Mouse (Mus musculus) heart, embryonic 16.5 days (tissue): ENCODE results near the gene Mif4gd. TPM values are rescaled to one million over a fixed set of nuclear protein-coding genes. Genes with fewer than 3 reads are reported as not detected.

ENCODE experiments used
- ATAC-seq: fragments of 200-750 bp; cut with Nextera tagmentation; replicated peaks from 2 replicates; pipeline ENCODE4 v1.8.0; 2017; ENCODE audit warnings: moderate number of reproducible peaks; ENCODE audit not compliant: insufficient read depth, low FRiP score; ENCODE audit errors: extremely low read depth
- H3K27ac ChIP-seq: fragments of 300-500 bp; sonication (generic); 2 replicates; pipeline ENCODE4 v1.5.1; 2014; ENCODE audit warnings: mild to moderate bottlenecking, low read length, control low read depth, moderate library complexity
- H3K27me3 ChIP-seq: fragments of 300-500 bp; sonication (generic); 2 replicates; pipeline ENCODE4 v1.6.1; 2014; ENCODE audit warnings: low read length, mixed read lengths; ENCODE audit not compliant: control insufficient read depth, insufficient read depth
- H3K36me3 ChIP-seq: fragments of 300-500 bp; sonication (generic); 2 replicates; pipeline ENCODE4 v1.6.1; 2014; ENCODE audit not compliant: control insufficient read depth, insufficient read depth
- H3K4me1 ChIP-seq: fragments of 300-500 bp; sonication (generic); 2 replicates; pipeline ENCODE4 v1.6.1; 2014; ENCODE audit warnings: low read length, mixed read lengths; ENCODE audit not compliant: control insufficient read depth, insufficient read depth
- H3K4me2 ChIP-seq: fragments of 300-500 bp; sonication (generic); 2 replicates; pipeline ENCODE4 v1.6.1; 2014; ENCODE audit warnings: low read depth, mild to moderate bottlenecking, control low read depth, low read length
- H3K4me3 ChIP-seq: fragments of 300-500 bp; sonication (generic); 2 replicates; pipeline ENCODE4 v1.5.1; 2014; ENCODE audit warnings: mild to moderate bottlenecking, control low read depth, low read length
- H3K9ac ChIP-seq: fragments of 300-500 bp; sonication (generic); 2 replicates; pipeline ENCODE4 v1.6.1; 2014; ENCODE audit warnings: low read length, control low read depth
- H3K9me3 ChIP-seq: fragments of 300-500 bp; sonication (generic); replicated peaks from 2 replicates; pipeline ENCODE4 v1.6.1; 2016; ENCODE audit warnings: low read length; ENCODE audit not compliant: control insufficient read depth
- WGBS: fragments of 180-500 bp; shearing (Covaris S2); extraction: QIAGEN DNeasy Blood & Tissue Kit; methylation state at CpG from one replicate; pipeline ENCODE4 v1.1.7; 2014; 5-methylcytosine and 5-hydroxymethylcytosine counted together
- polyA plus RNA-seq: library from polyadenylated mRNA; unstranded; fragments of >200 nt; fragmentation: Nextera tagmentation; extraction: Ambion mirVana; gene quantifications from 2 replicates; pipeline ENCODE4 v1.2.1, GENCODE M21; 2015

The Mif4gd gene
- polyA plus RNA-seq, 1 experiment from 2014 or later: 42.0 TPM

DNA sequence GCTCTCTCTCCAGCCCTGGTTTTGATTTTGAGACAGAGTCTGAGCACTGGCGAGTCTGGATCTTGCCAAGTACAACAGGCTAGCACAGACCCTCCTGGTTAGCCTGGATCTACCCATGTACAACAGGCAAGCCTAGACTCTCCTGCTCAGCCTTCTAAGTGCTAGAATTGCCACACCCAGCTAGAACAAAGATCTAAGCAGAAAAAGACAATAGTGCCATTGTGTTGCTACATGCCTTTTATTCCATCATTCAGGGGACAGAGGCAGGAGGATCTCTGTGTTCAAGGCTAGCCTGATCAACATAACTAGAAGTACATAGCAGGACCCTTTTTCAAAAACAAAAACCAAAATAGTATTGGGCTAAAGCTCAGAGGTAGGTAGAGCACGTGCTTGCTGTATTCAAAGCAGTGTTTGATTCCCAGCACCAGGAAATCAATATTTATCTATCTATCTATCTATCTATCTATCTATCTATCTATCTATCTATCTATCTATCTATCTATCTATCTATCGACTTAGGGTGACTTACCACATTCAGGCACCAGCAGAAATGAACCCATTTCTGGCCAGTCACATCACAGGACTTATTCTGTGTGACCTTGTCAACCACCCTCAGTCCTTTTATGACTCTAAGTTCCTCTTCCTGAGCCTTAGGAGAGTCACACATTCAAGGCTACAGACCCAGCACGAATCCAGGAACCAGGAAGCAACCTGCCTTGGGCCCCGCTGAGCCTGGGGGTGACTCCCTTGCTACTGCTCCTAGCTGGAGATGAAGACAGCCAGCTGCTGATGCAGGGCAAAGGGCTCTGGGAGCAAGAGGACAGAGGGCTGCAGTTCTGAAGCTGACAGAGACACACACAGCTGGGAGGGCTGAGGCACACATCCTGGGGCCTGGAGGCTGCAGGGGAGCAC, 26.0 kb upstream of the Mif4gd start:
- ATAC-seq: no peak
- H3K9me3 ChIP-seq: no peaks in the 10 kb centered on the region
- H3K4me3 ChIP-seq: no peak overlapping the region
- H3K9ac ChIP-seq: no peak overlapping the region
- WGBS: 60% methylated on average over 5 of the region's 5 CpGs
- H3K36me3 ChIP-seq: peaks cover 4% of the 10 kb centered on the region; the same call in 1 of the 2 replicates
- no peaks in the 10 kb centered on the region for H3K27me3 ChIP-seq
- H3K27ac ChIP-seq: no peak overlapping the region
- peaks cover 3% of the 10 kb centered on the region; the same call in 1 of the 2 replicates for H3K4me1 ChIP-seq
- no peak overlapping the region for H3K4me2 ChIP-seq

DNA sequence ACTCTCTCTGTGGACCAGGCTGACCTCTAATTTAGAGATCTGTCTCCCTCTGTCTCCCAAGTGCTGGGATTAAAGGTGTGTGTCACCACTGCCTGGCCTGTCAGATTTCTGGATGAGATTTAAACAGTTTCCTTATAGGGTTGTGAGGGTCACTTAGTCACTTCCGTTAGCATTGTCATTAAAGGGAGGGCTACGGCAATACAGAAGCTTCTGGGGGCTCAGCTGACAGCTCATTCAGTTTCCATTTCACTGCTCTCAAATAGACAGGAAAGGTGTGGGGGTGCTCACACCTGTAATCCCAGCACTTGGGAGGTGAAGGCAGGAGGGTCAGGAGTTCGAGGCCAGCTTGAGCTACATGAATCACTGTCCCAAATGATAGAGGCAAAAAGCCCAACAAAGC, 24.2 kb upstream of the Mif4gd start:
- Histone ChIP-seq H3K9ac (no peak overlapping the region), H3K4me3 (no peak overlapping the region), H3K4me1 (peaks cover 3% of the 10 kb centered on the region; the same call in 1 of the 2 replicates), H3K27me3 (no peaks in the 10 kb centered on the region), H3K36me3 (no peaks in the 10 kb centered on the region), H3K4me2 (no peak overlapping the region), H3K9me3 (no peaks in the 10 kb centered on the region), H3K27ac (no peak overlapping the region)
- ATAC-seq: no peak
- 67% methylated on average over 3 of the region's 3 CpGs for WGBS

DNA sequence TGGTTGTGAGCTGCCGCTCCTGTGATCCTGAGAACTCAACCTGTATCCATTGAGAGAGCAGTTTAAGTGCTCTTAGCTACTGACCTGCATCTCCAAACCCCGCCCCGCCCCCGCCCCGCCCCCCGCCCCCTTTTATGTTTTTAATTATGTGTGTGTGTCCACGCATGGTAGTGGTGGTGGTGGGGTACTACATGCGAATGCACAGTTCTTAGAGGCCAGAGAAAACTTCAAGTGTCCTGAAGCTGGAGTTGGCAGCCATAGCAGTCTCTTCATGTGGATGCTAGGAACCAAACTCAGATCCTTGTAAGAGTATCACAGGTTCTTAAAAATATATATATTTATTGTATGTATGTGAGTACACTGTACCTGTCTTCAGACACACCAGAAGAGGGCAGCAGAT, 22.7 kb upstream of the Mif4gd start:
- no peak for ATAC-seq

DNA sequence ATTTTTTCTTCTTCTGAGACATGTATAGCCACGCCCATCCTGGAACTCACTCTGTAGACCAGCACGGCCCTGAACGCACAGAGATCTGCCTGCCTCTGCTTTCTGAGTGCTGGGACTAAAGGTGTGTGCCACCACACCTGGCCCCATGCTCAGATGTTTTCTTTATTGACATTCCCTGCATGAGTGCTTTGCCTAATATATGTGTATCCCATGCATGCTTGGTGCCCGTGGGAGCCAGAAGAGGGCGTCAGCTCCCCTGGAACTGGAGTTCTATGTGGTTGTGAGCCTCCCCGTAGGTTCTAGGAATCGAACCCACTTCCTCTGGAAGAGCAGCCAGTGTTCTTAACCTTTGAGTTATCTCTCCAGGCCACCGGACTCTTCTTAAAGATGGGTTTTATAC, 22.3 kb upstream of the Mif4gd start:
- Histone ChIP-seq H3K4me2 (no peak overlapping the region), H3K9me3 (no peaks in the 10 kb centered on the region), H3K9ac (no peak overlapping the region), H3K27ac (no peak overlapping the region), H3K27me3 (no peaks in the 10 kb centered on the region), H3K36me3 (no peaks in the 10 kb centered on the region), H3K4me1 (peaks cover 3% of the 10 kb centered on the region; the same call in 1 of the 2 replicates), H3K4me3 (no peak overlapping the region)
- 80% methylated on average over 8 of the region's 8 CpGs for WGBS
- ATAC-seq: no peak

More for the DNA sequence above, 22.7 kb upstream of the Mif4gd start:
- no peaks in the 10 kb centered on the region for H3K27me3 ChIP-seq
- no peak overlapping the region for H3K27ac ChIP-seq
- no peak overlapping the region for H3K9ac ChIP-seq
- no peak overlapping the region for H3K4me2 ChIP-seq
- H3K4me1 ChIP-seq: peaks cover 3% of the 10 kb centered on the region; the same call in 1 of the 2 replicates
- no peak overlapping the region for H3K4me3 ChIP-seq
- no peaks in the 10 kb centered on the region for H3K36me3 ChIP-seq
- WGBS: 69% methylated on average over 8 of the region's 8 CpGs
- no peaks in the 10 kb centered on the region for H3K9me3 ChIP-seq

DNA sequence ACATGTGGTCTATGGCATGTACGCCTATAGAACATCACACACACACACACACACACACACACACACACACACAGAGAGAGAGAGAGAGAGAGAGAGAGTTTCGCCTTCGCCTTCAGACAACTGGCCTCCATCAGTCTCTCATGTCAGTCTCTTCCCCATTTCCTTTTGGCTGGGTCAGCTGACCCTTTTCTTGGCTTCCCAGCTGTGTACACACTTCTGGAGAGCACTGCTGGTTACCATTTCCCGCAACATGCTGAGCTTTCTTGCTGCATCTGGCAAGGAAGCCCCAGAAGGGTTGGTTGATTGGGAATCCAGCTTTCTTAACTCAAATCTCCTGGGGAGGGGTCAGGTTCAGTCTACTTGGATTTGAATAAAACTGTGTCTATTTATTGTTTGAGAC, 21.3 kb upstream of the Mif4gd start:
- H3K36me3 ChIP-seq: no peaks in the 10 kb centered on the region
- H3K4me1 ChIP-seq: peaks cover under 1% of the 10 kb centered on the region; the same call in 1 of the 2 replicates
- H3K27me3 ChIP-seq: no peaks in the 10 kb centered on the region
- 73% methylated on average over 4 of the region's 4 CpGs for WGBS
- H3K4me3 ChIP-seq: no peak overlapping the region
- H3K9ac ChIP-seq: no peak overlapping the region
- no peak for ATAC-seq
- no peak overlapping the region for H3K27ac ChIP-seq
- H3K4me2 ChIP-seq: no peak overlapping the region
- no peaks in the 10 kb centered on the region for H3K9me3 ChIP-seq

DNA sequence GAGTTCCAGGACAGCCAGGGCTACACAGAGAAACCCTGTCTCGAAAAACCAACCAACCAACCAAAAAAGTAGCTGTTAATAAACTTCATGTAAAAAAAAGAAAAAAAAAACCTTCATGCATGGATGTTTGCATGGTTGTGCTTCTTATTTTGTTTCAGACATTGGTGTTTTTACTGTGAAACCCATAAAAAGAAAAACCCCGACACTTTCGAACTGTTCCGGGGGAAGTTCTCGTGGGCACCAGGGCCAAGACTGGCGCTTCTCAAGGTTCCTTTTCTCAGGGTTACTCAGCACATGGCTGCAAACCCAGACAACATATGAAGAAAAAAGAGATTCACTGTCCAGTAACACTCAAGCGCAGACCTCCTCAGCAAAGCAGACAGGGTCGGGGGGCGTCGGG, 20.1 kb upstream of the Mif4gd start:
- Histone ChIP-seq H3K4me3 (no peak overlapping the region), H3K4me1 (no peaks in the 10 kb centered on the region), H3K9ac (no peak overlapping the region), H3K27ac (no peak overlapping the region), H3K9me3 (no peaks in the 10 kb centered on the region), H3K36me3 (no peaks in the 10 kb centered on the region), H3K27me3 (no peaks in the 10 kb centered on the region), H3K4me2 (no peak overlapping the region)
- 83% methylated on average over 10 of the region's 10 CpGs for WGBS
- no peak for ATAC-seq

DNA sequence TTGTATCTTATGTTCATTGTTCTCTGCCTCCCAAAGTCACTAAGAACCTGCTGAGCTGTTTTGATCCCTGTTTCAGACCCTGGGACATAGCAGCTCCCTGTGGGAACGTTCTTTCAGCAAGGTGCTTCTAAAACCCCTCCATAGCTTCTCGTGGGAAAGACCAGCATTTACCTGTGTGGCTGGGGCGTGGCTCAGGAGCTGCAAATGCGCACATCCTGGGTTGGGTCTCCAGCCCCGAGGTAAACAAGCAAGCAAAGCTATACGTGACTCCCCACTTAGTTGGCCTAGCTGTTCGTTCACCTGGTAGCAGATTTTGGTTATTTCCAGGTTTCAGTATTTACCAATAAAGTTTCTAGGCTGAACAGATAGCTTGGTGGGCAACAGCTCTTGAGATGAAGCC, 19.5 kb upstream of the Mif4gd start:
- H3K27me3 ChIP-seq: no peaks in the 10 kb centered on the region
- H3K27ac ChIP-seq: no peak overlapping the region
- H3K4me1 ChIP-seq: peaks cover under 1% of the 10 kb centered on the region
- no peak overlapping the region for H3K4me3 ChIP-seq
- H3K36me3 ChIP-seq: no peaks in the 10 kb centered on the region
- no peaks in the 10 kb centered on the region for H3K9me3 ChIP-seq
- H3K4me2 ChIP-seq: no peak overlapping the region
- ATAC-seq: no peak
- WGBS: 70% methylated on average over 7 of the region's 7 CpGs
- H3K9ac ChIP-seq: no peak overlapping the region

DNA sequence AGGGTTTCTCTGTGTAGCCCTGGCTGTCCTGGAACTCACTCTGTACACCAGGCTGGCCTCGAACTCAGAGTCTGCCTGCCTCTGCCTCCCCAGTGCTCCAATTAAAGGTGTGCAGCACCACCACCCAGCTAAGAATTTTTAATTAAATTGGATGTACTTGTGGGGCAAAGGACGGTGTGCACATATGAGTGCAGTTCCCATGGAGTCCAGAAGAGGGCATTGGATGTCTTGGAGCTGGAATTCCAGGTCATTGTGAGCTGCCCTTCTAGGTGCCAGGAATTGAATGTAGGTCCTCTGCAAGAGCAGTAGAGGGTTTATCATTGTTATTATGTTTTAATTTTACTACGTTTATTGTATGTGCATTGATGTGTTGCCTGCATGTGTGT, 18.7 kb upstream of the Mif4gd start:
- H3K4me1 ChIP-seq: peaks cover 3% of the 10 kb centered on the region
- H3K27ac ChIP-seq: no peak overlapping the region
- 19% methylated on average over 3 of the region's 3 CpGs for WGBS

More for the DNA sequence above, 18.7 kb upstream of the Mif4gd start:
- no peaks in the 10 kb centered on the region for H3K9me3 ChIP-seq
- H3K4me2 ChIP-seq: no peak overlapping the region
- no peaks in the 10 kb centered on the region for H3K36me3 ChIP-seq
- H3K27me3 ChIP-seq: no peaks in the 10 kb centered on the region
- no peak overlapping the region for H3K4me3 ChIP-seq
- ATAC-seq: no peak
- H3K9ac ChIP-seq: no peak overlapping the region
